13 mouse cellular contexts compared by ENCODE assay signal in the genomic region with DNA sequence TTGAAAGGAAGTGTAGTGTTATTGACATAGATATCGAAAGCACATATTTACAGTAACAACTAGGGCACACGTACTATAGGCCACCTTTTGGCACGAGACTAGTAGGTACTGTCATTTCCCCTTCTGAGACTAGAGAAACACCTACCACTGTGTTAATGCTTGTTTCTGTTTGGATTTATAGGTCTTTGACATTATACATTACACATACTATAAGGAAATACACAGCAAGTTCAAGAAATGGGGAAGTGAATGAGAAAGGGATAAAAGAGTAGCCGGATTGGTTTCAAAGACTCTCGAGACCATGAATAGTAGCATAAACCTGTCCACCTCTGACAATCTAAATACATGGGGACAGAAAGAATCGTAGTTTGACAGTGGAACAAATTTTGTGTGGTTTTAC.
"Had no signal": no experiment of that assay in that cellular context is flagged by ENCODE, and none has a peak within 500 bp of the region (broad histone marks: within the 10 kb centered on the region; RNA-seq: fewer than 3 reads in every experiment).

No protein-coding gene starts in this region.

- DNase-seq: lung, adult 18-20 months; lung, postnatal 10 days; lung, postnatal 4 days; right cerebral cortex, postnatal 14 days; thymus, adult 2 months; thymus, postnatal 25 days; thymus, postnatal 4 days had no signal

- H3K4me3 ChIP-seq: midbrain, embryonic 10.5 days; midbrain, embryonic 12.5 days; myocyte; neural tube, embryonic 12.5 days had no signal

- ATAC-seq: midbrain, embryonic 16.5 days had no signal

- H3K9ac ChIP-seq: lung, embryonic 14.5 days; midbrain, embryonic 12.5 days; neural tube, embryonic 12.5 days had no signal

- H3K4me1 ChIP-seq: midbrain, embryonic 10.5 days; midbrain, embryonic 12.5 days; neural tube, embryonic 12.5 days had no signal

- H3K27me3 ChIP-seq: midbrain, embryonic 12.5 days; neural tube, embryonic 12.5 days had no signal

- H3K36me3 ChIP-seq: midbrain, embryonic 10.5 days; midbrain, embryonic 12.5 days; neural tube, embryonic 12.5 days had no signal

- H3K27ac ChIP-seq: midbrain, embryonic 10.5 days; midbrain, embryonic 12.5 days; neural tube, embryonic 12.5 days had no signal

- H3K4me2 ChIP-seq: lung, embryonic 14.5 days; midbrain, embryonic 12.5 days; neural tube, embryonic 12.5 days had no signal

- H3K9me3 ChIP-seq: midbrain, embryonic 10.5 days; midbrain, embryonic 12.5 days; neural tube, embryonic 12.5 days had no signal
